Mouse (Mus musculus): ENCODE data around the gene Fam171b.
A peak's percentile ranks its signal among the peaks of the same experiment; 100 is the strongest.

Fam171b gene

DNA sequence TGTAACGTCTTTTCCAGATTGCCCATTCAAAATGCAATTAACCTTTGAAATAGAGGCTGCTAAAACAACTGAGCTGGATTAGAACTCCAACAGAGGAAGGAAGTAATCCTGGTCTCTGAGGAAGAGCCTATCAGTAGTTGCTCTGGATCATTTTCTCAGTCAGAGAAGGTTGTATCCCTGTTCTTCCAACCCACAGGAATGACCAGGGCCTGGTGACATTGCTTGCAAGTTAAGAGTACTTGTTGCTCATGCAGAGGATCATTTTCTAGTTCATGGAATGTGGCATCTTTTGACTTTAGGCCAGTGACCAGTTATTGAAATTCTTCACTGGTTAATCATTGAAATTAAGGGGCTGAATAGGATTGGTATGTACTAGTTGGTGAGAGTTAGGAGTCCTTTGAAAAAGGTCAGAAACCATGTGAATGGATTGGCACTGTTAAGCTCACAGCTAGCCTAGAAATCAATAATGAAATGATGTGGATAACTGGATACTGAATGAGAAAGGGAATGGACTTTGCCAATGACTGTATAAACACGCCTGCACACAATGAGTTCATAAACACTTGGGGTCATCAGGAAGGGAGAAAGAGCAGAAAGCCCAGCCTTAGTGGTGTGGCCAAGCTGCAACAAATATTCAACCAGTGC lies 89.6 kb downstream of the Fam171b start:
- DNase-seq: no peak

DNA sequence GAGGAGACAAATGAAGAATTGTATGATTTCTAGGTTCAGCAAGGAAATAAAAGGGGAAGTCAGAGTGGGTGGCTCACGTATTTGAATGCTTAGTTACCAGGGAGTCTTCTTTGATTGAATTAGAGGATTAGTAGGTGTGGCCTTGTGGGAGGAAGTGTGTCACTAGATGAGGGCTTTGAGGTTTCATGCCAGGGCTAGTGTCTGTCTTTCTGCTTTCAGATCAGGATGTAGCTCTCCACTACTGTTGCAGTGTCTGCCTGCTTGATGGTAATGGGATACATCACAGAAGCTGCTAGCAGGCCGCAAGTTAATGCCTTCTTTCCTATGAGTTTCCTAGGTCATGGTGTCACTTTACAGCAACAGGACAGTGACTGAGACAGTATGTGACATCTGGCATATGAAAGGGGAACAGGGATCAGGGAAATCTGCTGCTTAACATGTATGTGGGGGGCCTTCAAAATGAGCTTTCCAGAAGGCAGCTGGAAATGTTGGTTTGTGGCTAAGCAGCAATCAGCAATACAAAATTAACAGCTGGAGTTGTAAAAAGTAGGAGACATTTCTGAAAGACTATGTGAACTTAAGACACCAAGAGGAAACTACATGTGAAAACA lies 117.1 kb downstream of the Fam171b start:
- DNase-seq: peak; percentile 24
